Mouse (Mus musculus): ENCODE results near the gene Cntnap5a.

Gene Cntnap5a

DNA sequence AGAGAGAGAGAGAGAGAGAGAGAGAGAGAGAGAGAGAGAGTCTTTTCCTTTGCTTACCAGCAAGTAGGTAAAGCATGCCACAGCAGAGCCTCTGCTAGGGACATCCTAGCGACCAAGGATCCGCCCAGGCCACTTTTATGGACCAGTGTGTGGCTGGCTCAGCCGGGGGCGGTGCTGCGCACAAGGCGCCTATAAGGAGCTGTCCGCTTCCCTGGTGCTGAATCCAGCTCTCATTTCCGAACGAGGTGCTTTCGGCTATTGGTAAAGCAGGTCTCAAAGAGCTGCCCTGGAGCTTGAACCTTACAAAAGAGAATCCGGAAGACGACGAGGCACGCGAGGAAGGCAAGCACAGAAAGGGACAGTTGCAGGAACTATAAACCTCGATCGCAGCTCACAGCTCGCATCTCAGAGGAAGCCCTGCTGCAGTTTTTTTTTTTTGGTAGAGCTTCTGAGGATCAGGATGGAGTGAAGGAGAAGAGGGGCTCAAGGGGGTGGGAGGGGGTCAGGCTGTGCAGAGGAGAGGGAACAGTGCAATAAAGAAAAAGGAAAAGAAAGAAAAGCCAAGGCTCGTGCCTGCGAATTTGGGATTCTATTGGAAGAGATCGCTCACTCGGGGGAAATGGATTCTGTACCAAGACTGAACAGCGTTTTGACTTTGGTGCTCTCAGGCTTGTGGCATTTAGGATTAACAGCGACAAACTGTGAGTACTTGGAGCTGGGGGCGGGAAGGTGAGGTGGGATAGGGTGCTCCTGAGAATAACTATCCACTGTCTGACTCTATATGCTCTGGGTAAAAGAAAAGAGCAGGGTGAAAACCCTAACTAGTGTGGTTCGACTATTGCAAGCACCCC lies at the start of gene Cntnap5a:
Cntnap5a (plus strand) TSS at position 239 of the 851 bp plus-strand sequence.
- peak; percentile 21 to 54 for DNase-seq (ENCODE audit: low spot score in 2 of 2)

DNA sequence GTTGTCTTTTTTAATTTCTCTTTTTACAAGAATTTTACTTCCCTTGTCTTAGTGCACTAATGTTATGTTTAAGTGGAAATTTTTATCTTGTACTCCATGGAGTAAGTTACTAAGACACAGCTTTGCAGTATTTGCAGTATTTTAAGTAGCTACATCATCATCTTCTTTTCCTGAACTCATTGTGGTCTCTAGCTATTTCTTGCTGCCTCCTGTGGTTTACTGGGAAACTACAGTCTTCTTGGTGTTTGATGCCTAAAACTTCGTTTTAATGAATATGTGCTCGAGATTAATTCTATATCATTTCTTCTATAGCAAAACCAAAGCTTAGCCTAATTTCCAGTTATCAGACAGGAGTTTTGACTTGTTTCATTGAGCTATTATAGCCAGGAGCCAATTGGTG lies 37.6 kb upstream of the Cntnap5a start:
- no peak for DNase-seq (ENCODE audit: low spot score in 2 of 2)

DNA sequence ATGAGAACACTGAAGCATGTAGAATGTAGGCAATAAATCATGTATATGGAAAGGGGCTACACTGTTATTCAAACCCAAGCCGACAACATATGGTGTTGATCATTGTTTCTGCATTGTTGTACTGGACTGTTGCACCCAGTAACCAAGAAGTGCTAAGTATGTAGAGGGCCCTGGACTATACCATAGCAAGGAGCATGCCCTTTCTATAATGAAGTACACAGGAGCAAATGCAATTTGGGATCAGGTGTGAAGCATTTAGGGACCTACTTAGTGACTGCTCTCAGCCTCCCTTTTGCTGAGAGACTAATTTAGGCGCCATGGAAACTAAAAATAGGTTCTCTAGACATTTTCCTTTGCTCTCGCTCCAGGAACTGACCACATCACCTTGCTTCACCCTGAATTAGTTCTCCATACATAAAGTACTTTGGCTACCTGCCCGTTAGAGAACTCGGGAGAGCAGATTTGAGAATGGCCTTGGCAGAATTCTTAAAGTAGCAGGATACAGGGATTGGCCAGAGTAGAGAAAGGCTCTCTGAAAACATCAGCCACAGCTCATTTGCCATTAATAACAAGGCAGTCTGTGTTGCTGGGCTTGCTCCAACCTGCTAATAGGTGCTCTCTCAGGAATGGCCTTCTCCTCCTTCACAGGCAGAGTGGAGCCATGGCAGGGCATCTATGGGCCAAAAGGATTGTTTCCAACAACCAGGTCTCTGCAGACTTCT lies 26.1 kb upstream of the Cntnap5a start:
- DNase-seq (ENCODE audit: low spot score in 2 of 2): no peak

DNA sequence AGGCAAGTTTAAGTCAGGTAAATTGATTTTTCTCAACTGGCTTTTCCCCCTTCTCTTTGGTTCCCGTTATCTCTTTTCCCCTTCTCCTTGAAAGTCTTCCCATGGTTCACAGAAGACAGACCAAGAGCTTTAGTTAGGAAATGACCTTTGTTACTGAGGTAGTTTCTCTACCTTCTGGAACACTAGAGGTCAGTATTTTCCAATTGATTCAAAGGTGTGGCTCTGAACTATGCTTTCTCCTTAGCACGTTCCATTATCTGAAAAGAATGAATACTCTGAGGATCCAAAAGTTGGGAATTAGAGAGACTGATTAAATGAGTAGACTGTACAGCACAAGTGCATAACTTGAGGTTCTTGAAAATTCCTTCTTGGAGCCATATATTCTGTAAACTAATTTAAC lies 1.9 kb downstream of the Cntnap5a start:
- no peak for DNase-seq (ENCODE audit: low spot score in 2 of 2)

DNA sequence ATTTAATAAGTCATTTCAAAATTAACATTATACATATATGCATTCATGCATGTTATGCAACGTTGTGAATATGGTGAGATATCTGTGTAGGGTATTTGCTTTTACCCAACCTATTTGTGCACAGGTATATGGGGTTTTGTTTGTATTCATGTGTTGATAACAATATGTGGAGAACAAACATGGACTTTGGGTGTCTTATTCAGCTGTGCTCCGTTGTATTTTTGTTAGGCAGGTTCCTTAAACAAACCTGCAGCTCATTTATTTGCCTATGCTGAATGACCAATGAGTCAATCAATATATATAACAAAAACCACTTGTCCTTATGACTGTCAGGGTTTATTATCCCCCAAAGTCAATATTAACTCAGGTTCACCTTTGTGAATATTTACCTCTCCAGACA lies 15.2 kb downstream of the Cntnap5a start:
- DNase-seq (ENCODE audit: low spot score in 2 of 2): no peak

DNA sequence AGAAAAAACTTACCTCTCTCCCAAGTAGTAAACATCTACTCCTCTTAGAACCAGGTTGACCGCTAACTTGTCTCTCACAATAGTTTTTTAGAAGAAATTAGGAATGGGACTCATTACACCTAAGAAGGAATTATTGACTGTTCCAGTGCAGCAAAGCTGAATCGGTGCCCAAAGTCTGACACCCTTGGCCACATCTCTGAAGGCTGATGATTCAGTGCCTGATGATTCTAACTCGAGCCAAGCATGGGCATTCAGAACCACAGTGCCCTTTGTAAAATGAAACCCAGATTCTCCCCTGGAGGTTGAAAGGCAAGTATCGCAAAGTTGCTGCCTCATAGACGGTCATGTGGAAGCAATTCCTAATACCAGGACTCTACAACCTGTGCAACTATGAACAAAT lies 58.0 kb downstream of the Cntnap5a start:
- DNase-seq (ENCODE audit: low spot score in 2 of 2): no peak

DNA sequence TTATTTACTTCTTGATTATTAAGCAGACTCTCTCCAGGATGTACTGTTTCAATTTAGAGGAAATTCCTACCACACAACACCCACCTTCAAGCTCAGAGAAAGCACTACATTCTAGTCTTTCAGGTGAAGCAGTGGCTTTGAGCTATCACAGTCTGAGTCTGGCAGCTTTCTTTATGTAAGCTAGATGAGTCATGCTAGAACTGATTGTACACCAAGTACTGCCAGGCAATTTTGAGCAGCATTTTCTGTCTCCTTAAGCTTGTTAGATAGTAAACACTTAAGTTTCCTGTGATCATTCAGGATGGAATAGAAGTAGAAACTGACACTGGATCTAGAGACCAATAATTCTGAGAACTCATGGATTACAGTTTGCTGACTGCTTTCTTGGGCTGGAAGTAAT lies 61.0 kb downstream of the Cntnap5a start:
- DNase-seq (ENCODE audit: low spot score in 2 of 2): no peak

DNA sequence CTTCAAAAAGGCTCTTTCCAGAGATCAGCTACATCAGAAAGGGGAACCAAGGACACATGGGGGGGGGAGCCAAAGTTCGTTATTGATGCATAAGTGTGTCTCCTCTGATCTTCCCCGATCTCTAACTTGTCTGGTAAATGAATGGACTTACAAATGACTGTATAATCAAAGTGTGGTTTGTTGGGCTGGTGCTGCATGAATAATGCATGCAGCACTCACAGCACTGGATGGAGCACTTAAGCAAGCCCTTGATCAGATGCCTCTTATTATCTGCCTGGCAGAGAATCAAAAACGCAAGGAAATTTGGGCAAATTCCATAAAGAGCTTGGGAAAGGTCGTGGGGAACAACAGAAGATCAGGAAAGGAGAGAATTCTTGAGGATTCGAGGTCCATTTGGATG lies 100.2 kb downstream of the Cntnap5a start:
- DNase-seq (ENCODE audit: low spot score in 2 of 2): no peak

DNA sequence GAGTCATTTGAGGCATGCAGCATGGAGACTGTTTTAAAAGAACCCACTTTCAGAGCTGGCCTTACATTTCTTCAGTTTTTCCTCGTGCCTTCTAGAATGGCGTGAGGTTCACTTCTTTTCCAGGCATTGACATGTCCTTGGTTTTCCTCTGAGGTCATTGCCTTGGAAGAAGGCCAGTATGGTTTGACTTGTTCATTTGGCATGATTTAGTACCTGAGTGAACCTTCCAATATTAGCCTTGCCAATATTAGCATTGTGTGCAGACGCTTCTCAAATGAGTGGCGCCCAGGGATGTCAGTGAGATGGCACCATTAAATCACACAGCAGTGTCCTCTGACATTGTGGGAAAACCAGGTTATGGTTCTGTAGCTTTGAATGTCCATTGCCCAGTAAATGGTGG lies 158.0 kb downstream of the Cntnap5a start:
- DNase-seq (ENCODE audit: low spot score in 2 of 2): no peak

DNA sequence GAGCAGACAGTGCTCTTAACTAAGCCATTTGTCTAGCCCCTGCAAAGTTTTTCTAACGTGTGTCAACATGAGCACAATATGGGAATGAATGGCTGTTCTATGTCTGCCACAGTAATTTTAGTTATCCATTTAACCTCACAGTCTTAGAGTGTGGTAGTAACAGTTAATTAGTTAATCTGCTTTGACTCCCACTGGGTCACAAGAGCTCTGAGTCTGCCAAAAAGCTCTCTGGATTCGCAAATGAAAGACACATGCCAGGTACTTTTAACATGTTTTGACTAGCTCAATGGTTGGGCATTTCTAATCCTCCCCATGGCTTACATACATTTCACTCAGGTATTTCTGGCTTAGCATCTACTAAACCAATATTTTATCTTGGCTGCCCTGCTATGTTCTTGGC lies 163.0 kb downstream of the Cntnap5a start:
- DNase-seq (ENCODE audit: low spot score in 2 of 2): no peak

DNA sequence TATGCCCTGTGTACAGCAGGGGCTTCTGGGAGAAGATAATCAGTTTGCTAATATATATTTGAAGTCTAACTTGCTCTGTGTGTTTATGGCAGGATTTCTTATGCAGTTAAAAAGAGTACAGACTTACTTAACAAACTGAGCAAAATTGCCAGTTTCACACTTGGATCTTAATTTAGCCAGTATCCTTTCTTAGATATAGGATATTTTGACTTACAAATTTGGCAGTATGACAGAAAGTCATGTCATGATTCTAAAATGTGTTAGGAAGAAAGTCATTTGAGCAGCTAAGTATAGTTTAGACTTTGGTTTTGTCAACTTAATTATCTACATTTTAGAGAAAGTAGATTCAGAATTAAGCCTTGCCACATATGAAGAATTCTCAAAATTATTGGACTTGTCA lies 167.7 kb downstream of the Cntnap5a start:
- DNase-seq (ENCODE audit: low spot score in 2 of 2): no peak

DNA sequence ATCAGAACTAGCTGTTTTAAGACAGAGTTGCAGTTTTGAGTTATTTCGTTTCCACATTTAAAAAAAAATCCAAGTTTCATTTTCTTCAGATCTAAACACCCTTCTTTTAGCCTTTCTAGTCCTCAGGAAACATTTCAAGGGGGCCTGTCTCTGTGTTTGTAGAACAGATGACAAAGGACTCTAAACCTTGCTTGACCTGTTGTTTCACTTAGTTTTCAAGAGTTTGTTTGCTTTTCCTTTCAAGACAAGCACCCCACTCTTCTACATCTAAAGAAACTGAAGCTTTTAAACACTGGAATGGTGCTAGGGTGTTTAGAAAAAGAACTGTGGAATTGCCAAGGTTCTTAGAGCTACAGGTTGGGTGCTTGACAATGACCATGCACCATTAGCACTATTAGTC lies 233.8 kb downstream of the Cntnap5a start:
- DNase-seq (ENCODE audit: low spot score in 2 of 2): no peak

DNA sequence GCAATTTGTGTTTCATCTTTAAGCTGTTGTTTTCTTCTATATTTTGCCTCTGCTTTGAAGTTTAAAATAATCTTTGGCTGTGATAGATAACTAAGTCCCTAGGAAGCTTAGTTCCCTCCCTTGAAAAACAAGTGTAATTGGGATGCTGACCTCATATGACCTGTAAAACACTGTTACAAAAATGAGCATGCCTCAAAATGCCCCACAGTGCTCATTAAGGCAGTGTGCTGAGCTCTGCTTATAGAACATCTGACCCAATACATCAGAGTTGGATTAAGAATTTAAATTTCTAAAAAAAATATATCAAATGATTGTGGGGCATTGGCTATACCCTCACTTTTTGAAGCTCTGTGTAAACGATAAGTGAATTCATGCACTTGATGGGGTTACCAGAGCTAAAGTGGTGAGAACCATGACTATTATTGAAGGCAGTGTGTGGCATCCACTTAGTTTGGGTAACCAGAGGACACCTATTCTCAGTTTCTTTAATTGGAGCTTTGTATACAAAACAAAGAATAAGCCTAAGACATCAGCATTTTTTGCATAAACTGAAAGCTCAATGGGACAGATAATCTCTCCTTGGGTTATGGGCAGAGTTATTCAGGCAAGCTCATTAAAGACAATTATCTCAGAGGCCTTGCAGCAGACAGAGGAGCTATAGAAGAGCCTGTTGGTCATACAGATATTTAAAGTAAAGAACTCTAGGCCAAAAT lies 241.6 kb downstream of the Cntnap5a start:
- DNase-seq (ENCODE audit: low spot score in 2 of 2): no peak

DNA sequence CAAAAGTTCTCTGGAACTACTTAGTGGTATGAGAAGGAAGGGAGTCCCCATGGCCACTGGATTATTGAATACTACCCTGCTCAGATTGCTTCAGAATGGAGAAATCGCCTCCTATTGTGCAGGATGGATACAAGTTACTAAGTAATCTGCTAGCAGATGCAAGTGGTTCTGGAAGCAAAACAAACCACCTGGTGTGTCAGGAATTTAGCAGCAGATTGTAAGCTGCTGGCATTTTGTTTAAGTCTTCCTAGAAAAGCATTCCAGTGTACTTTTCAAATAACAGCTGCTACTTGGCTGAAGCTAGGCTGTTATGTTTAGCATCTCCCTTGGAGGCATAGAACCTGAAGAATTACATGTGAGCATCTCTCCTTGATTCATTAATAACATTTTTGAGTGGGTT lies 247.5 kb downstream of the Cntnap5a start:
- DNase-seq (ENCODE audit: low spot score in 2 of 2): no peak

DNA sequence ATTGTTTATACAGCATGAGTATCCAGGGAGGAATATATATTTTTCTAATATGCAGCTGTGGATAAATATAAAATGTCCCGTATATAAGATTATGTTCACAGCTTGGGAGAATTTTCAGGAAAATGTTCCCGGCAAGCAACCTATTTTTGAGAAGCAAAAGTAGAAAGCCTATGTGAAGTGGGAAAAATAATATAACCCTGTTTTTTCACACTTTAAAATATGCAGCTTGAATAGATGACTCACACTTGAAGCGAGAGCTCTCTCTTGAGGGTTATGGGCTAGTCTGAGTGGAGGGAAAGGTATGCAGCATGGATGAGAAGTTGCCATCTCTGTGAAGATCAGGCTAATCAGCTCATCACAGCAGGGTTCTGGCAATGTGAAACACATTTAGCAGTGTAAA lies 261.3 kb downstream of the Cntnap5a start:
- DNase-seq (ENCODE audit: low spot score in 2 of 2): no peak

DNA sequence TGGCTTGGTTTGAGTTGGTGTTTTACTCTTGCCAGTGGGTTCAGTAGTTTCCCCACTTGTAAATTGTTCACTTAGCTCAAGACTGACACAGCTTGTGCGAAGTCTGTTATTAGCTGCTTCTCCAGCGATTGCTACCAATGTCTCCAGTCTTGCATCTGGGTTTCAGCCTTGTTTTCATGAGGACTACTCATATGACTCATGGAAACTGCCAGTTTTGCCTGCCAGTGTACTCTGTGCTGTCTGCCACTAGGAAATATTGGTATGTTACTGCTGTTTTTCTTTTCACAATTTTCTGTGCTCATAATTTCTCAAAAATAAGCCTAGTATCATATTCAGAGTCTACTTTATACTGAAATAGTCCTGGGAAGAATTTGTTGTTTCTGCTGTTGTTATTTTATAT lies 272.0 kb downstream of the Cntnap5a start:
- DNase-seq (ENCODE audit: low spot score in 2 of 2): no peak

DNA sequence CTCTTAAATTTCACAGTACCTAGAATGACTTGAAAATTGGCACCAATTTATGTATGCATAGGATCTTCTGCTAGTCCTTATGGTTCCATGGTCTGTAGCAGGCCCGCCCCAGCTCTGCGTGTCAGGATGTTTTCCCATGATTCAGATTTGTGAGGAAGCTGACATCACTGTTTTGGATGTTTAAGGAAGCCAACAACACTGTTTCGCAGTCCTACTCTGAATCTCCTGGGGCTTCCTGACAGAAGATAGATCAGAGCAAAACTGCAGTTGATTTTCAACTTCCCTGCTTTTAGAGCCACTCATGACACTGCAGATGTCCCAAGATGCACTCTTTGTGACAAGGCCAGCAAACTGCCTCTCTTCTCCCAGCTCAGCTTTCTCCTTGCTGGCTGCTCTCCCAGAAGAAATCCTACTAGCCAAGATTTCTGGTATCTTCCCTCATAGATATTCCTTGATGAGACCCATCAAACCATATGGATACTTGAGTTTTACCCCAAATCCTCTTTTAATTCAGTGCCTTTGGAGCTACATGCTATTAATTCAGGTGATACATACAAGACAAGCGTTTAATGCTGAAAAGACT lies 280.5 kb downstream of the Cntnap5a start:
- DNase-seq (ENCODE audit: low spot score in 2 of 2): peak in 1 of 2 experiments; percentile 10

DNA sequence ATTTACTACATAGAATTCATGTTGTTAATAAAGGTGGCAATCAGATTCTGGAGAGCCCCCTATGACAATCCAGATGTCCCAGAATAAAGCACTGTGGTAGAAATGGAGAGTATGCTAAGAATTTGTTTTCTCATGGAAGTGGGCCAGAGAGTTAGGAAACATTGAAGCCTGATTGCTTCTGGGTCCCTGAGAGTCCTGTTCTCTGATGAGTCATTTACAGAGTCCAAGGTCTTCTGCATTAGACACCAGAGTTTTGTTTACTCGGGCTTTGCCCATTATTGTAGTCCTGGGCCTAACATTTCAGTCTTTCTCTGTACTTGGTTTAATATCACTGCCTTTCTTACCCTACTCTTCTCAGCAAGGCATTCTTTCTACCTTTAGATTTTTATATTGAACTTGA lies 305.6 kb downstream of the Cntnap5a start:
- DNase-seq (ENCODE audit: low spot score in 2 of 2): no peak

DNA sequence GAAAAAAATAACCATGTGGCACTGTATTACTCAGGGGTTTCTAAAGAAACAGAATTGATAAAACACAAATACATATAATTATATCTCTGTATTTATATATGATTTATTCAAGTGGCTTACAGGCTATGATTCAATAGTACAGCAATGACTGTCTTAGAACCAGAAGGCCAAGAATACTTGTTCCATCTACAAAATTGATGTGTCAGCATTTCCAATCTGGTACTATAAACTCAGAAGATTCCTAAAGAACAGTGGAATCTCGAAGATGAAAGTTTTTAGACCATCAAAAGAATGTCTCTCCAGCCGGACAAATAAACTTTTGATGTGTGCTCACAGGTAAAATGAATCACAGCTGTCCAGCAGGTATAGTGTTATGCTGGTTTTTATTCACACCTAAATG lies 331.2 kb downstream of the Cntnap5a start:
- no peak for DNase-seq (ENCODE audit: low spot score in 2 of 2)

DNA sequence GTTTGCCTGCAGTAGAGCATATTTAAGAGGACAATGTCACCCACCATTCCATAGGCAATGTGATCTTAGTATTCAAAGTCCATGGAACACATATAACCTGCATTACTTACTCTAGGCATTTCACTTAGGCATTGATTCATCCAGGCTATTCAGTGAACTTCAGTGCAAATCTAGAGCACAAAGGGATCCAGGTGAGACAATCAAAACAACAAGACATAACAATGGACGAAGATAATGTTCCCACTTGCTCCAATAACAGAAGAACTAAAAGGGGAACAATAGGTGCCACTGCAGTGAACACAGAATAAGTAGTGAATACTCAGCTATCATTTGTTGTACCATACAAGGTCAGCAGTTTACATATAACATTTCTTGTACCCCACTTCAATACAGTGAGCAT lies 345.1 kb downstream of the Cntnap5a start:
- DNase-seq (ENCODE audit: low spot score in 2 of 2): no peak

DNA sequence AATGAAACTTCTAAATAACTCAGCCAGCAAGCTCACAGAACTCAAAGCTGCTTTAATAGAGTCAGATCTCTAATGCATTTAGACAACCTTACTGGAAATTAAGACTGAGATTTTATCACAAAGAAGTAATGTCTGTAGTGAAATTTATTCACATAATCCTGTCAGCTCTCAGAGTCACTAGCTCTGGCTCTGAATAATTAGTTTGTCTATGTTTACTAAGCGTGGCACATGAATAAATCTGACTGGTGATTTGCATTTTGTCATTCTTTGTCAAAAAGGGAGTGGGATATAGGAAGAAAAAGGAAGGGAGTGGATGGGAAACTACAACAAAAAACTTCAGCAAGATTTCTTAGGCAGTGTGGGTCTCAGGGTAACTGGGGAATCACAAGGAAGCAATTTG lies 351.3 kb downstream of the Cntnap5a start:
- DNase-seq (ENCODE audit: low spot score in 2 of 2): no peak

DNA sequence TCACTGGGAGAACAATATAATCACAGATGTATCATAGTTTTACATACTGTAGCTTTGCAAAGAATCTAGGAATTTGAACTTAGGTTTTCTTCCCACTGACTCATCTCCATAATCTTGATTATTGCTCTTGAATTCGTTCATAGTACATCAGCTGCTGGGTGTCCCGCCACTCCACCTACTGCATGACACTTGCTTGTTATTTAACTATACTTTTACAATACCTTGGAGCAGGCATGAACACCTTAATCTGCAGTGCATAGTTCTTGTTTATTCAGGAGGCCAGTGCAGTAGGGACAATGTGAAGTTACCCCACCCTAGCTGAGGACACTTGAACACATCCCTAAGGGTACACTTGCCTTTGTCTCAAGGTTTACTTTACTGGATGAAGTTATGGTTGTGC lies 352.3 kb downstream of the Cntnap5a start:
- no peak for DNase-seq (ENCODE audit: low spot score in 2 of 2)

Measured in frontal cortex, postnatal 10 days (tissue).